Mouse (Mus musculus): ENCODE data around the gene Ngrn. TPM values are rescaled to one million over a fixed set of nuclear protein-coding genes. Genes with fewer than 3 reads are reported as not detected.

Gene Ngrn
- total RNA-seq, 2 experiments from 2014 or later: 21.8 to 28.1 TPM

DNA sequence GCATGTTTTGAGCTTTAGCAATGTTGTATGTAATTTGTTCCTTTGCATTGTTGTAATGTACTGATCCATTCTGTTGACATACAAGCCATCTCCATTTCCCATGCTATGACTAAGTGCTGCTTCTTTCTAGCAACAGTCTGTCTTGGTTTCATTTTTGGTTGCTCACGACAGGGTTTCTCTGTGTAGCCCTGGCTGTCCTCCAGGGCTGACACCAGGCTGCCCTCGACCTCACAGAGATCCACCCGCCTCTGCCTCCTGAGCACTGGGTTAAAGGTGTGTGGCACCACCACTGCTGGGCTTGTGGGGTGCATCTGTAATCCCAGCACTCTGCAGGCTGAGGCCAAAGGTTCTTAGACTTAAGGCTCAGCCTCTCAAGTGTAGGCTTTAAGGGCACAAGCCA lies 38.6 kb downstream of the Ngrn start:
- ATAC-seq (ENCODE audit: poor library complexity, severe bottlenecking): no peak

DNA sequence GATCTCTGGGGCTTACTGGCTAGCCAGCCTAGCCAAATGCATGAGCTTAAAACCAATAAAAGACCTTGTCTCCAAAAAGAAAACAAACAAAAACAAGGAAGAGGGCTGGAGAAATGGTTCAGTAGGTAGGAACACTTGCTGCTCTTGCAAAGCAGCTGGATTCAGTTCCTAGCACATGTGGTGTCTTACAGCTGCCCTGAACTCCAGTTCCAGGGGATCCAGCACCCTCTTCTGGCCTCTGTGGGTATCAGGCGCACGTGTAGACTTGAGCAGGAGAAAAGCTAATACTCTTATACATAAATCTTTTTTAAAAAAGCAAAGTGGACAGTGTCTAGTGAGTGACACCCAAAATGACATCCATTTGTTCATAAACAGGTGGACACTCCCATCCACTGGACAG lies 40.5 kb downstream of the Ngrn start:
- ATAC-seq (ENCODE audit: poor library complexity, severe bottlenecking): no peak

DNA sequence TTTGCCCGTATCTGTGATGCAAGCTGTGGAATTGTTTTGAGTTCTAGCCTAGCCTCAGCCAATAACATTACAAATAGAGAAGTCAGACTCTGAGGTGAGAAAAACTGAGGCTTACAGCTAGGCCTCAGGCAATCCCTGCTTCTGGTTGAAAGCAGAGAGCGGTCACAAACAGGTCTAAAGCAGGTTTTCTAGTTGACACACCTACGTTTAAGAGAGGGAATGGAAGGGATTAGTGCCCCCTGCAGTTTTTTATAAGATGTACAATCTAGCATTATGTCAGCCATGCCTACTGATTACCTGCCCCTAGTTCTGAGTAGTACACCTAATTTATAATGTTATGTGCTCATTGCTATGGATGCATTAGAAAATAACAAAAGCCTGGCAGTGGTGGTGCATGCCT lies 46.8 kb downstream of the Ngrn start:
- ATAC-seq (ENCODE audit: poor library complexity, severe bottlenecking): no peak

DNA sequence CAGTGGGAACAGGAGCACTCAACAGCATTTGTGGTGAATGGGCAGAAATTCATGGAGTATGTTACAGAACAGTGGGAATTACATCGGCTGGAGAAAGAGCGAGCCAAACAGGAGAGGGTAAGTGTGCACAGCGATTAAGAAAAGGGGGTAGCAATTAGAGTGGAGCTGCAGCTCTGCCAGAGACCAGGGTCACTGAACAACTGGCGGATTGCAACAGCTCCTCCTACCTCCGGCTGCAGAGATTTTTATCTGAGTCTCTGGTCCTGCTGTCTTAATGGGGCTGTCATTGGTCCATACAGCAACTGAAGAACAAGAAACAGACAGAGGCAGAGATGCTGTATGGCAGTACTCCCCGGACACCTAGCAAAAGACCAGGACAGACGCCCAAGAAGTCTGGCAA lies 49.8 kb downstream of the Ngrn start:
- no peak for ATAC-seq (ENCODE audit: poor library complexity, severe bottlenecking)

Other genes with a start within 250 kb of the Ngrn start
- 59.1 and 66.2 TPM in 2 replicates for gene Zfp710, start 236.4 kb upstream of the Ngrn start, total RNA-seq (2015)
- 73.8 and 90.1 TPM in 2 replicates for gene Zfp710, start 236.4 kb upstream of the Ngrn start, total RNA-seq (2017)
- 74.9 and 77.7 TPM in 2 replicates for gene Idh2, start 145.8 kb upstream of the Ngrn start, total RNA-seq (2015)
- 85.5 and 90.4 TPM in 2 replicates for gene Idh2, start 145.8 kb upstream of the Ngrn start, total RNA-seq (2017)
- 10.1 and 13.7 TPM in 2 replicates for gene Sema4b, start 74.4 kb upstream of the Ngrn start, total RNA-seq (2015)
- gene Sema4b, start 74.4 kb upstream of the Ngrn start, total RNA-seq (2017): 10.5 and 11.1 TPM in 2 replicates
- gene Cib1, start 28.4 kb upstream of the Ngrn start, total RNA-seq (2015): 107 and 134 TPM in 2 replicates
- gene Cib1, start 28.4 kb upstream of the Ngrn start, total RNA-seq (2017): 86.5 and 98.1 TPM in 2 replicates
- gene Gdpgp1, start 28.4 kb upstream of the Ngrn start, total RNA-seq (2015): 5.2 and 5.4 TPM in 2 replicates
- 1.9 and 2.7 TPM in 2 replicates for gene Gdpgp1, start 28.4 kb upstream of the Ngrn start, total RNA-seq (2017)
- 0.07 TPM in 1 of 2 replicates, not detected in the other for gene Ttll13, start 14.8 kb upstream of the Ngrn start, total RNA-seq (2015)
- 0.12 TPM in 1 of 2 replicates, not detected in the other for gene Ttll13, start 14.8 kb upstream of the Ngrn start, total RNA-seq (2017)
- 15.1 and 31.9 TPM in 2 replicates for gene Vps33b, start 8.4 kb downstream of the Ngrn start, total RNA-seq (2015)
- 23.1 and 29.8 TPM in 2 replicates for gene Vps33b, start 8.4 kb downstream of the Ngrn start, total RNA-seq (2017)
- 151 and 153 TPM in 2 replicates for gene Prc1, start 33.2 kb downstream of the Ngrn start, total RNA-seq (2015)
- 210 and 224 TPM in 2 replicates for gene Prc1, start 33.2 kb downstream of the Ngrn start, total RNA-seq (2017)
- gene Rccd1, start 63.2 kb downstream of the Ngrn start, total RNA-seq (2015): 2.6 and 4.2 TPM in 2 replicates
- 7.3 and 10.3 TPM in 2 replicates for gene Rccd1, start 63.2 kb downstream of the Ngrn start, total RNA-seq (2017)
- gene Unc45a, start 79.8 kb downstream of the Ngrn start, total RNA-seq (2015): 4.1 and 4.7 TPM in 2 replicates
- gene Unc45a, start 79.8 kb downstream of the Ngrn start, total RNA-seq (2017): 7.2 and 13.0 TPM in 2 replicates
- 6.7 and 8.5 TPM in 2 replicates for gene Hddc3, start 81.9 kb downstream of the Ngrn start, total RNA-seq (2015)
- 6.1 and 11.1 TPM in 2 replicates for gene Hddc3, start 81.9 kb downstream of the Ngrn start, total RNA-seq (2017)
- 23.3 and 25.3 TPM in 2 replicates for gene Man2a2, start 110.2 kb downstream of the Ngrn start, total RNA-seq (2015)
- gene Man2a2, start 110.2 kb downstream of the Ngrn start, total RNA-seq (2017): 27.8 and 39.5 TPM in 2 replicates
- 260 and 265 TPM in 2 replicates for gene Fes, start 126.7 kb downstream of the Ngrn start, total RNA-seq (2015)
- 252 and 267 TPM in 2 replicates for gene Fes, start 126.7 kb downstream of the Ngrn start, total RNA-seq (2017)
- 28.0 and 34.1 TPM in 2 replicates for gene Furin, start 144.2 kb downstream of the Ngrn start, total RNA-seq (2015)
- gene Furin, start 144.2 kb downstream of the Ngrn start, total RNA-seq (2017): 13.8 and 21.3 TPM in 2 replicates